Mouse (Mus musculus) left cerebral cortex, adult 11 months (tissue): Measurements from ENCODE around the gene Magee1.
"Not testable (repeated sequence)": the region's sequence is repeated elsewhere in the genome, so short reads cannot be mapped to it uniquely, and the experiment has no call there.

Experiments used
- DNase-seq: peaks from one replicate; pipeline ENCODE4 v3.0.0; 2022; ENCODE audit warnings: low spot score

Gene Magee1

GRCm38 (mm10) chrX:105120275-105121226 lies at the start of gene Magee1:
TSS of gene Magee1 (plus strand) at chrX:105120378.
- DNase-seq = peak; percentile 73

DNA sequence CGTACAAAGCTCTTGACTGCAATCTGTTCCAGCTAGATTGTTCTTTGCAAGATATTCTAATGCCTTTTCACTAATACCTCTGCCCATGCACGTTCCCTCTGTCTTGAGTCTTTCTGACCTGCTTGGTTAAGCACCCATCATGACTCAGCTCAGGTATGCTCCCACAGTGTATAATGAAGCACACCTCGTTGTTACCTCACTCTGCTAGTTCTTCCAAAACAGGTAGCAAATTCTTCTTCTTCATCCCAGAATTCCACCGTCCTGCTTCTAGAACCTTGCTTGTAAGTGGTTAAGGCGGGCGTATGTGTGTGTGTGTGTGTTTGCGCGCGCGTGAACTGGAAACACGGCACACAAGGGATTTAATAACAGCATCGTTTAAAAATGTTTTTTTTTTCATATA lies 41.0 kb upstream of the Magee1 start:
- no peak for DNase-seq

- peak; percentile 82 for DNase-seq
Measured at GRCm38 (mm10) chrX:105079615-105080092, 40.5 kb upstream of the Magee1 start, which contains the start of gene Pbdc1. TSS of gene Pbdc1 (plus strand) at chrX:105079756.

DNA sequence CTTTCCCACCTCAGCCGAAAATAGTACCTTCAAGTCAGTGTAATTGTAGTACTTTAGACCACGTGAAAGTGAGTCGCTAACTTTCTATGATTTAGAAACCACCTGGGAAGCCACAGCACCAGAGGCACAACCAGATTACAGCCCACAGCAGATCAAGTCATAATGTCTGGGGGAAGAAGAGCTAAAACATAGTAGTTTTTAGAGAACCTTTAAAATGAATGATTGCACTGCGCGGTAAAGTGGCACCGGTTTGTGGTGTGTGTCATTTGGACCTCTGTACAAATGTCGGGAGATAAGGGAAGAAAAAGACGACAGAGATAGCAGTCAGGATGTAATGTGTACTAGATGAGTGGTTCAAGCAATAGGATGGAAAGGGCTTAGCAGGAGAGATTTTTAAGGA lies 40.1 kb upstream of the Magee1 start:
- no peak for DNase-seq

GRCm38 (mm10) chrX:105083013-105083412 lies 37.2 kb upstream of the Magee1 start:
- DNase-seq = not testable (repeated sequence)

DNA sequence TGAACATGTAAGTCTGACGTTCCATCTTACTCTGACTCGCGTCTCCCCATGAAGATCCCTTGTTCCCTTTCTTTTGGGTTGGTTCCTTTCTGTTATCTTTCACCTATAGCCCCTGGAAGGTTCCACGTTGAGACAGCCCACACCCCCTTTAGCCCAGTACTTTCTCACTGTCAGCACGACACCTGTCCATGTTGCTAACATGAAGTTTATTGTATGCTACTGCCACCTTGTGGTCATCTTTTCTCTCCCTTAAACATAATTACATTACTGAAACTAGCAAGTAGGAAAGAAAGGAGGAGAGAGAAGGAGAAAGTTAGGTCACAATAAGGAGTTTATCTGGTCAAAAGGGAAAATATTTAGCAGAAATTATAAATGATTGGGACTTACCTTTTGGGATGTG lies 16.0 kb upstream of the Magee1 start:
- DNase-seq = no peak

- DNase-seq = no peak
Measured at GRCm38 (mm10) chrX:105114994-105115393, 5.2 kb upstream of the Magee1 start.

DNA sequence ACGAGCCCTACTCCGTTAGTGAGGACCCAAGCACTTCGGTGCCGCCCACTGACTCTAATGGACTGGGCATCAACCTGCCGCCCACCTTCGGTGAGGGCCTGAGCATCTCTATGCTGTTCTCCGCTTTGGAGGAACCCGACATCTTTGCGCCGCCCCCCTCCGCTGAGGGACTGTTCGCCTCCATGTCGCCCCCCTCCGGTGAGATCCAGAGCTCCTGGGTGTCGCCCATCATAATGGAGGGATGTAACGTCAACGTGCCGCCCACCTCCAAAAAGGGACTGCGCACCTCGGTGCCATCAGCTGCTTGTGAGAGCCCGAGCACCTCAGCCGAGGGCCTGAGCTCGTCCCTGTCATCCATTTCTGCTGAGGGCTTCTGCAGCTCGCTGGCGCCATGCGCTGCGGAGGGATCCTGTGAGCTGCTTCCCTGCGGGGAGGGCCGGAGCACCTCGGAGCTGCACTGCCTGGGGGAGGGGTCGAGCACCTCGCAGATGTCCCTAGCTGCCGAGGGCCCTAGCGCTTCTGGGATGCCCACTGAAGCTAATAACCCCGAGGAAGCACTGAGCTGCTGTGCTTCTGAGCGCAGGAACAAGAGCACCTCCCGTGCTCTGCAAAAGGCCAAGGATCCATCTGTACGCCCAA lies 1.2 kb downstream of the Magee1 start:
- peak; percentile 67 for DNase-seq

DNA sequence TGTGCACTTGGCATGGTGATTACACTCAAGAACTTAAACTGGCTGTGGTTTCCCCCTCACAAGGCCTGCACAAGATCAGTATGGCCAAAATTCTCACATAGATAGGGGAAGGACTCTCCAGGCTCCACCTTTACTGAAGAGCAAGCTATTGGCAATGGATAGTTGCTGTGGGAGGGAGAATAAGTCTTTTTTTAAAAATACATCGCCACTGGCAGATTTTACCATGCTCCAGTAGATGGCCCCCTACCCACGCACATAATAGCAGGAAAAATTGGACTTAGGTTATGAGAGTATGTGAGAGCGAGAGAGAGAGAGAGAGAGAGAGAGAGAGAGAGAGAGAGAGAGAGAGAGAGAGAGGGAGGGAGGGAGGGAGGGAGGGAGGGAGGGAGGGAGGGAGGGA lies 4.7 kb downstream of the Magee1 start:
- DNase-seq = no peak

DNA sequence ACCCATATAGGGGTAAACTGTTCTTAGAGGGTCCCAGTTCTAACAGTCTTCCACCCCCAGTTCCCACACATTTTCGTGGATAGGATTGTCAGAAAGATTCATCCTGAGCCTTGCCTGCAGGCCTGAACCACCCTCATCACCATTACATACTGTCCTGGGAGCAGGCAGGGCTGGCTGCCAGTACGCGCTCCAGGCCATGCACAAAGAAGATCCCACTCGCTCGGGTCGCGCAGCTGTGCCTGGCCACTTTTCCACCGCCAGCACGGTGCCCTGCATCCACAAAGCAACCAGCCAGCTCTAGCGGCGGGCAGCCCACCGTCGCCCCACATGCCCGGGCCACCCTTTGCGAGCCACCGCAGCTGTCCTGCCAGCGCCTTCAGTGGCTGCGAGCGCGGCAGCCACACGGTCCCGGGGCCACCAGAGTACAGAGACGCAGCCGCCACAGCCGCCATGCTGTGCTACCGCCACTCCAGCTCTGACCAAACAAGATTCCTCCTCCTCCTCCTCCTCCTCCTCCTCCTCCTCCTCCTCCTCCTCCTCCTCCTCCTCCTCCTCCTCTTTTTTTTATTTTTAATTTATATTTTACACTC lies 31.8 kb downstream of the Magee1 start:
- DNase-seq = no peak

- not testable (repeated sequence) for DNase-seq
Measured at GRCm38 (mm10) chrX:105165007-105165406, 44.8 kb downstream of the Magee1 start.

DNA sequence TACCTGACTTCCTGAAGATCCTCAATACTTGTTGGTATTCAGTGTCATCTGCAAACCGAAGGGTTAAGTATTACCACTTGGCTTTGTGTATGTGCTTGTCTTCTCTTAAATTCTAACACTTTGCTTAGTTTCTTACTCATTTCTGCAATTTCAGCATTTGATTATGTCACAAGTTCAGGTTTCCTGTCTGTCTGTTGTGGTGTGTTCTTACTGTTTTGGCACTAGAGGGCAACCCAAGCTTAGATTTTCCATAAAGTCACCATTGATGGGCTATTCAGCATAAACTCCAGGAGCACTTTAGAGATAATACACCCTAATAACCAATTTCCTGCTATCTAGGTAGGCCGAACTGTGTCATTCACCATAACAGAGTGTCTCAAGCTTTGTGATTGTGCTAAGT lies 47.0 kb downstream of the Magee1 start:
- DNase-seq = no peak
